Mouse (Mus musculus): ENCODE results near the gene Scg3. TPM values are rescaled to one million over a fixed set of nuclear protein-coding genes. Genes with fewer than 3 reads are reported as not detected.

Gene Scg3
- polyA plus RNA-seq, 1 experiment: 0.38 TPM

- DNase-seq: no peak
- no peak overlapping the region for H3K4me3 ChIP-seq (replicated peaks; ENCODE audit: extremely low read depth, low read depth, low read length)
- no peaks in the 10 kb centered on the region; the same call in 1 of the 2 replicates for H3K4me1 ChIP-seq (ENCODE audit: control insufficient read depth, insufficient read depth, low read length)
- TF ChIP-seq POLR2A (IDR thresholded peaks at IDR 0.05; ENCODE audit: borderline replicate concordance, extremely low read depth, low read depth, low read length) (no peak), CTCF (IDR thresholded peaks at IDR 0.05; ENCODE audit: insufficient read depth, low read length) (no peak)
- 81% methylated on average over 5 of the region's 5 CpGs for WGBS
Observed at GRCm38 (mm10) chr9:75593481-75593880, 90.4 kb downstream of the Scg3 start.

Other genes starting within 250 kb of the Scg3 start
- 2.5 and 4.1 TPM in 2 replicates for gene Leo1, start 242.5 kb downstream of the Scg3 start, polyA plus RNA-seq (2012; rRNA removed)
- 30.9 and 46.5 TPM in 2 replicates for gene Tmod3, start 124.4 kb downstream of the Scg3 start, polyA plus RNA-seq (2012; rRNA removed)
- 3.3 and 7.6 TPM in 2 replicates for gene Tmod2, start 72.7 kb downstream of the Scg3 start, polyA plus RNA-seq (2012; rRNA removed)
- 60.6 and 73.7 TPM in 2 replicates for gene Lysmd2, start 58.3 kb downstream of the Scg3 start, polyA plus RNA-seq (2012; rRNA removed)
- gene Bmp5, start 91.3 kb upstream of the Scg3 start, polyA plus RNA-seq (2012; rRNA removed): 7.3 and 13.3 TPM in 2 replicates

Data from lung, adult 2 months (tissue).